Mouse (Mus musculus): ENCODE measurements around the gene Btbd7. TPM values are rescaled to one million over a fixed set of nuclear protein-coding genes. Genes with fewer than 3 reads are reported as not detected.

Btbd7 gene
- polyA plus RNA-seq, 1 experiment: 7.3 TPM

DNA sequence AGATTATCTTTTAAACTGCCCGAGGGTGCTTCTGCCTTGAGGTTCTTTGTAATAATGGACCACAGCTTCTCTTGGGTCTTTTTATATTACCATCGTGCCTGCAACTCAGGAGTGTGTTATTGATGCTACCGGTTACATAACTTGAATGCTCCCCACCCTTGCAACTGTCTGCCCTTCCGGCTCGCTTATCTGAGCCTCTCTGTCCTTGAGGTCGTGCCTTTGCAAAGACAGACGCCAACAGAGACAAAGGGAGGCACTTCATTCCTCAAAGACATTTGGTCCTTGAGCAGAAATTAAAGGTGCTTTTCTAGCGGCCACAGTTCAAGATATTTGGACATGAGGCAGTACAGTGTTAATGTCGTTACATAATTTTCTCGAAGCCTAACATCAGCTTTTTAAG is 9.1 kb upstream of the Btbd7 start:
- H3K27me3 ChIP-seq (ENCODE audit: control insufficient read depth, insufficient read depth, insufficient read length): peaks cover 17% of the 10 kb centered on the region
- H3K4me3 ChIP-seq (ENCODE audit: insufficient read depth, poor library complexity, severe bottlenecking): no peak overlapping the region
- H3K79me3 ChIP-seq (ENCODE audit: low read depth): no peaks in the 10 kb centered on the region
- no peaks in the 10 kb centered on the region for H3K36me3 ChIP-seq (ENCODE audit: control insufficient read depth, insufficient read depth)
- TF ChIP-seq MYOG (IDR thresholded peaks at IDR 0.05; ENCODE audit: control insufficient read depth, extremely low read depth, insufficient read length) (no peak), USF1 (IDR thresholded peaks at IDR 0.05; ENCODE audit: low read depth) (no peak), CEBPB (IDR thresholded peaks at IDR 0.05; ENCODE audit: low read depth) (no peak), FOSL1 (IDR thresholded peaks at IDR 0.05; ENCODE audit: insufficient read depth, low read length, poor library complexity, severe bottlenecking) (no peak), MAX (IDR thresholded peaks at IDR 0.05) (no peak), MYOD1 (IDR thresholded peaks at IDR 0.05; ENCODE audit: control insufficient read depth, insufficient read length, low read depth) (no peak), CTCF (IDR thresholded peaks at IDR 0.05; ENCODE audit: control insufficient read depth, insufficient read depth, insufficient read length) (no peak)
- H3K79me2 ChIP-seq (ENCODE audit: control insufficient read depth, insufficient read depth): no peaks in the 10 kb centered on the region
- no peak overlapping the region for H3ac ChIP-seq (ENCODE audit: control insufficient read depth, insufficient read length, low read depth)

GRCm38 (mm10) chr12:102885735-102886134 is 7.5 kb upstream of the Btbd7 start:
- no peaks in the 10 kb centered on the region for H3K79me2 ChIP-seq (ENCODE audit: control insufficient read depth, insufficient read depth)
- H3ac ChIP-seq (ENCODE audit: control insufficient read depth, insufficient read length, low read depth): no peak overlapping the region
- H3K79me3 ChIP-seq (ENCODE audit: low read depth): no peaks in the 10 kb centered on the region
- TF ChIP-seq MYOG (IDR thresholded peaks at IDR 0.05; ENCODE audit: control insufficient read depth, extremely low read depth, insufficient read length) (no peak), FOSL1 (IDR thresholded peaks at IDR 0.05; ENCODE audit: insufficient read depth, low read length, poor library complexity, severe bottlenecking) (no peak), CEBPB (IDR thresholded peaks at IDR 0.05; ENCODE audit: low read depth) (no peak), CTCF (IDR thresholded peaks at IDR 0.05; ENCODE audit: control insufficient read depth, insufficient read depth, insufficient read length) (no peak)
- no peak overlapping the region for H3K4me3 ChIP-seq (ENCODE audit: insufficient read depth, poor library complexity, severe bottlenecking)
- peaks cover 17% of the 10 kb centered on the region for H3K27me3 ChIP-seq (ENCODE audit: control insufficient read depth, insufficient read depth, insufficient read length)
- no peaks in the 10 kb centered on the region for H3K36me3 ChIP-seq (ENCODE audit: control insufficient read depth, insufficient read depth)

DNA sequence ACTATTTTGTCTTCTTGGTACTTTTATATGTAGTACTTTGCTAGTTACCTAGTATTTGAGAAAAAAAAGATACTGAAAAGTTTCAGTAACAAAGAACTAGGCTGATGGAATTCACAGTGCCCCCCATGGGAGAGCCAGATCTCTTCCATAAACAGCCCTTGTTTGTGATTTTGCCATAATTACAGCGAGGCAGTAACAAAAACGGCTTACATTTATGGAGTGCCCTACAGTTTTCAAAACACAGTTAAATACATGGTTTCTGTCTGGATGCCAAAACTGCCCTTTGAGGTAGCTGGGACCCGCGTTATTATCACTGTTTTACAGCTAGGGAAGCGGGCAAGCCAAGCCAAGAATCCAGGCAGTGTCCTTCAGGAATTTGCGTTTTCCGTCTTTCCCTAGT is 630 bp upstream of the Btbd7 start:
- H3K79me2 ChIP-seq (ENCODE audit: control insufficient read depth, insufficient read depth): peaks cover 43% of the 10 kb centered on the region
- no peak overlapping the region for H3ac ChIP-seq (ENCODE audit: control insufficient read depth, insufficient read length, low read depth)
- H3K4me3 ChIP-seq (ENCODE audit: insufficient read depth, poor library complexity, severe bottlenecking): peak overlapping the region; percentile 79

GRCm38 (mm10) chr12:102877301-102878030 is 805 bp downstream of the Btbd7 start:
- no peak for TF ChIP-seq MYOD1 (IDR thresholded peaks at IDR 0.05; ENCODE audit: control insufficient read depth, insufficient read length, low read depth)
- no peak for TF ChIP-seq CTCF (IDR thresholded peaks at IDR 0.05; ENCODE audit: control insufficient read depth, insufficient read depth, insufficient read length)
- no peak for TF ChIP-seq FOSL1 (IDR thresholded peaks at IDR 0.05; ENCODE audit: insufficient read depth, low read length, poor library complexity, severe bottlenecking)
- TF ChIP-seq USF1 (IDR thresholded peaks at IDR 0.05; ENCODE audit: low read depth): no peak
- no peak for TF ChIP-seq MAX (IDR thresholded peaks at IDR 0.05)
- no peak for TF ChIP-seq MYOG (IDR thresholded peaks at IDR 0.05; ENCODE audit: control insufficient read depth, extremely low read depth, insufficient read length)
- TF ChIP-seq CEBPB (IDR thresholded peaks at IDR 0.05; ENCODE audit: low read depth): no peak
- peaks cover 57% of the 10 kb centered on the region for H3K79me2 ChIP-seq (ENCODE audit: control insufficient read depth, insufficient read depth)
- H3ac ChIP-seq (ENCODE audit: control insufficient read depth, insufficient read length, low read depth): peak overlapping the region; percentile 86
- peaks cover 51% of the 10 kb centered on the region for H3K79me3 ChIP-seq (ENCODE audit: low read depth)
- H3K36me3 ChIP-seq (ENCODE audit: control insufficient read depth, insufficient read depth): no peaks in the 10 kb centered on the region
- no peaks in the 10 kb centered on the region for H3K27me3 ChIP-seq (ENCODE audit: control insufficient read depth, insufficient read depth, insufficient read length)
- peak overlapping the region; percentile 79 for H3K4me3 ChIP-seq (ENCODE audit: insufficient read depth, poor library complexity, severe bottlenecking)

More for the DNA sequence above, 630 bp upstream of the Btbd7 start:
- no peaks in the 10 kb centered on the region for H3K36me3 ChIP-seq (ENCODE audit: control insufficient read depth, insufficient read depth)
- no peak for TF ChIP-seq CEBPB (IDR thresholded peaks at IDR 0.05; ENCODE audit: low read depth)
- TF ChIP-seq CTCF (IDR thresholded peaks at IDR 0.05; ENCODE audit: control insufficient read depth, insufficient read depth, insufficient read length): no peak
- no peak for TF ChIP-seq MYOD1 (IDR thresholded peaks at IDR 0.05; ENCODE audit: control insufficient read depth, insufficient read length, low read depth)
- no peak for TF ChIP-seq FOSL1 (IDR thresholded peaks at IDR 0.05; ENCODE audit: insufficient read depth, low read length, poor library complexity, severe bottlenecking)
- TF ChIP-seq MYOG (IDR thresholded peaks at IDR 0.05; ENCODE audit: control insufficient read depth, extremely low read depth, insufficient read length): no peak
- no peak for TF ChIP-seq USF1 (IDR thresholded peaks at IDR 0.05; ENCODE audit: low read depth)
- no peak for TF ChIP-seq MAX (IDR thresholded peaks at IDR 0.05)
- peaks cover 37% of the 10 kb centered on the region for H3K79me3 ChIP-seq (ENCODE audit: low read depth)
- H3K27me3 ChIP-seq (ENCODE audit: control insufficient read depth, insufficient read depth, insufficient read length): no peaks in the 10 kb centered on the region

- peaks cover 68% of the 10 kb centered on the region for H3K79me3 ChIP-seq (ENCODE audit: low read depth)
- TF ChIP-seq MYOG (IDR thresholded peaks at IDR 0.05; ENCODE audit: control insufficient read depth, extremely low read depth, insufficient read length) (no peak), MYOD1 (IDR thresholded peaks at IDR 0.05; ENCODE audit: control insufficient read depth, insufficient read length, low read depth) (no peak), CEBPB (IDR thresholded peaks at IDR 0.05; ENCODE audit: low read depth) (no peak), USF1 (IDR thresholded peaks at IDR 0.05; ENCODE audit: low read depth) (no peak), CTCF (IDR thresholded peaks at IDR 0.05; ENCODE audit: control insufficient read depth, insufficient read depth, insufficient read length) (no peak), FOSL1 (IDR thresholded peaks at IDR 0.05; ENCODE audit: insufficient read depth, low read length, poor library complexity, severe bottlenecking) (no peak), MAX (IDR thresholded peaks at IDR 0.05) (no peak)
- H3K4me3 ChIP-seq (ENCODE audit: insufficient read depth, poor library complexity, severe bottlenecking): no peak overlapping the region
- no peaks in the 10 kb centered on the region for H3K36me3 ChIP-seq (ENCODE audit: control insufficient read depth, insufficient read depth)
- no peaks in the 10 kb centered on the region for H3K27me3 ChIP-seq (ENCODE audit: control insufficient read depth, insufficient read depth, insufficient read length)
- H3K79me2 ChIP-seq (ENCODE audit: control insufficient read depth, insufficient read depth): peaks cover 70% of the 10 kb centered on the region
- no peak overlapping the region for H3ac ChIP-seq (ENCODE audit: control insufficient read depth, insufficient read length, low read depth)
These were observed 7.7 kb downstream of the Btbd7 start for GRCm38 (mm10) chr12:102870527-102870926.

Data from C2C12 (cell line).